Mouse (Mus musculus) heart, adult 2 months (tissue): Measurements from ENCODE around the gene Golga4.

Experiments
- CTCF ChIP-seq: fragments of 200-600 bp; IDR thresholded peaks from 2 replicates; pipeline ENCODE4 v1.8.1; 2022; ENCODE audit warnings: antibody characterized with exemption, mild to moderate bottlenecking, moderate library complexity
- EP300 ChIP-seq: fragments of 200-500 bp; IDR thresholded peaks from 2 replicates; pipeline ENCODE4 v1.6.1; 2011; ENCODE audit warnings: low read depth, low read length, control low read depth; ENCODE audit not compliant: insufficient read depth
- POLR2A ChIP-seq: fragments of 200-500 bp; IDR thresholded peaks from 2 replicates; pipeline ENCODE4 v1.6.1; 2011; ENCODE audit warnings: mild to moderate bottlenecking, low read depth, low read length, control low read depth; ENCODE audit not compliant: insufficient read depth

DNA sequence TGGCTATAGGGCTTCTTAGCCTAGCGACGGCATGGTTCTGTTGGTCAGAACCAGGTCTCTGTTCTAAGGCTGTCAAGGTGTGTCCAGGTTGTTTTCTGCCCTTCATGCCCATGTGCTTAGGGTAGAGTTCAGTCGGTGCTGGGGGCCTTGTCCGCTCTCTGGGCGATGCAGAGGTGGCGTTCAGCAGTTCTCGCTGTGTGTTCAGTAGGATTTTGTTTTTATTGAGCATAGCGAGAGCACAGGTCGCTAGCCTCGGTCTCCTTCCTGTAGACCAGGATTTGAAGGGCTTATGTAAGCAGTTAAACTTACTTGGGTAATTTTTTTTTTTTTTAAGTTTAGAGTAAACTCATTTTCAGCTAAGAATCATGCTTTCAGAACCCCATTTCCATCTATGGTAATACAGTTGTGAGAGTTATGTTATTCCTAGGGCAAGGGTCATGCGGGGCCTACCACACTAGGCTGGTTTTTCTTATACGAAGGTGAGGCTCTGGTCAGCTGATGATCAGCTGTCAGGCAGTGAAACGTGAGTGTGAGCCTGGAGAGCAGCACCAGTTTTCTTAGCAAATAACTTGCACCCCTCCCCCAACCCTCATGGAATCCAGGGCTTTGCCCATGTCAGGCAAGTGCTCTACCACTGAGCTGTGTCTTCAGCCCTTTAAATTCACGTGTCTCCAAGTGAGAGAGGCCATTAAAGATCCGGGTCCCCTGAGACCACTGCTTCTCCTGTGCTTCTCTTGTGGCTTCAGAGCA is 5.0 kb downstream of the Golga4 start:
- no peak for TF ChIP-seq CTCF
- no peak for TF ChIP-seq POLR2A
- TF ChIP-seq EP300: no peak
